Mouse (Mus musculus) layer of hippocampus, adult 11-12 months (tissue): ENCODE results near the gene E330014E10Rik.
"Not testable (repeated sequence)": the region's sequence is repeated elsewhere in the genome, so short reads cannot be mapped to it uniquely, and the experiment has no call there.

ENCODE experiments used
- DNase-seq: peaks from one replicate; pipeline ENCODE4 v3.0.0; 2022; ENCODE audit warnings: low spot score

E330014E10Rik gene

DNA sequence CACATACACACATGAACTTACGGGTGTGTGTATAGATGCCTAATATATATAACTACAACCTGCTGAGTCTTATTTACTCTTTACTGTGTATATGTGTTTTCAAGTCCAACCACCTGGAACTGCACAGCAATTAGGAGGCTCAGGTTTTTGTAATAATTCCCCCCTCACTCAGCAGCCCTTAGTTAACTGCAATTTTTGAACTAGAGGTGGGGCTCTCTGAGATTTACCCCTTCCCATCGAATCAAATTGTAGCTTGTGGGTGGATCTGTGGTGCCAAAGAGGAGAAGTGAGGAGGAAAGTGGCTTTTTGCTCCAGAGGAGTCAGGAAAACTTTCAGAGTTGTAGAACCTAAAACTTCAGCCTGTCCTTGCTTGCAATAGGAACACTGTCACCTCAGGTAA lies at the start of gene E330014E10Rik:
Gene E330014E10Rik, plus strand, starts transcription at position 301 of the 400 bp plus-strand sequence.
- not testable (repeated sequence) for DNase-seq

- not testable (repeated sequence) for DNase-seq
Measured at GRCm38 (mm10) chr5:95736073-95736472, 39.7 kb upstream of the E330014E10Rik start, which contains the start of gene Gm7978. Gene Gm7978, minus strand, starts transcription at chr5:95736173.

DNA sequence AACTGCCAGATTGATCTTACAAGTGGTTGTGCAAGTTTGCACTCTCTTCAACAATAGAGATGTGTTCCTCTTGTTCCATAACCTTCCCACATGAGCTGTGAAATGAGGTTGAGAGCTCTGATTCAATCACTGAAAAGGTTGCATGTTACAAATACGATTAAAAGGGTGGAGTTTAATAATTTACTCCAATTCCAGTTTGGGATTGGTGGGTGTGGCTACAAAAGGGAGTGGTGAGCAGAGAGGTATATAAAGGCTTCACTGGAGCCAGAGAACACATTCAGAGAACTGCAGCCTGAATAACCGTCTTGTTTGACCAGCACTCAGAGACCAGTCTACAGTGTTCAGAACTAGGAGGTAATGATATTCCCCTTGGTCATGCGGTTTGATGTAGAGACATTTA lies 34.1 kb upstream of the E330014E10Rik start, which contains the start of gene Gm7982:
Gene Gm7982, plus strand, starts transcription at position 301 of the 400 bp plus-strand sequence.
- DNase-seq: not testable (repeated sequence)

DNA sequence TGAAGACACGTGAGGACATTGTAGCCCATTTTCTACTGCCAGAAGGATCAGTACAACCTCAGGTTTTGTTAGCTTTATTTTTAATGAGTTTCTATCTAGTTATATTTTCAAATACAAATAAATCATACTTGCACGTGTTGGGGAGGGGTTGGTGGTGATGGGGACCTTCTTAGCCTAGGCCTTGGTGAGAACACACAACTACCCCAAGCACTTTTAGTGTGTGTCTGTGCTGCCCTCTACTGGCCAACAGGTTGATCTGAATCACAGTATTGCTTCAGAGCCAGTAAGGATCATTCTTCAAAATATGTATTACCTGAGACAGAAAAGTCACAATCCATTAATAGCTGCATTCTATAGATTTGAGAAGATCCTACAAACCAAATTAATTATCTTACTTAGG lies 35.1 kb downstream of the E330014E10Rik start:
- peak; percentile 4 for DNase-seq

- DNase-seq: no peak
Measured at GRCm38 (mm10) chr5:95836580-95836979, 60.8 kb downstream of the E330014E10Rik start.

DNA sequence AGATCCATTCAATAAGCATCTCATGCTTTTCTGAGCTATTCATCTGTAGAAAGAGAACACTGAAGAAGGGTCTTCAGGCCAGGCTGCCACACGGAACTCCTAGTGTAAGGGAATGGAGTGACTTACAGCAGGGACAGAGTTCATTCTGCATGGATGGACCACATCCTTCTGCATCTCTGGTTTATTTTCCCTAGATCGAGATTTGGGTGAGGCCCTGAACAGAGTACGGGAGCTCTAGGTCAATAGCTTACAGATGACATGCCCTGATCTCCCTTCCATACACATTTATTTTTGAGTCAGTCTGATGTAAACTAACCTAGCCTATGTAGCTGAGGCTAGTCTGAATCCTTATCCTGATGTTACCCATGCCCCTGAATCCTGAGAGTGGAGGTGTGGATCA lies 78.2 kb downstream of the E330014E10Rik start:
- no peak for DNase-seq
